Mouse (Mus musculus) neural tube, embryonic 12.5 days (tissue): ENCODE measurements around the gene Hist2h2ab. TPM values are rescaled to one million over a fixed set of nuclear protein-coding genes. Genes with fewer than 3 reads are reported as not detected.
"Not testable (repeated sequence)": the region's sequence is repeated elsewhere in the genome, so short reads cannot be mapped to it uniquely, and the experiment has no call there.

ENCODE experiments used
- ATAC-seq: fragments of 200-750 bp; cut with Nextera tagmentation; 2 replicates; pipeline ENCODE4 v1.8.0; 2017; ENCODE audit warnings: low read depth, mild to moderate bottlenecking, moderate TSS enrichment, moderate library complexity; ENCODE audit not compliant: low FRiP score
- H3K27ac ChIP-seq: fragments of 300-500 bp; sonication (generic); 2 replicates; pipeline ENCODE4 v1.5.1; 2016
- H3K27me3 ChIP-seq: fragments of 300-500 bp; sonication (generic); replicated peaks from 2 replicates; pipeline ENCODE4 v1.6.1; 2016; ENCODE audit warnings: mild to moderate bottlenecking
- H3K36me3 ChIP-seq: fragments of 300-500 bp; sonication (generic); 2 replicates; pipeline ENCODE4 v1.6.1; 2016; ENCODE audit warnings: mild to moderate bottlenecking
- H3K4me1 ChIP-seq: fragments of 300-500 bp; sonication (generic); 2 replicates; pipeline ENCODE4 v1.6.1; 2016
- H3K4me2 ChIP-seq: fragments of 300-500 bp; sonication (generic); replicated peaks from 2 replicates; pipeline ENCODE4 v1.6.1; 2016; ENCODE audit warnings: mild to moderate bottlenecking
- H3K4me3 ChIP-seq: fragments of 300-500 bp; sonication (generic); 2 replicates; pipeline ENCODE4 v1.5.1; 2016
- H3K9ac ChIP-seq: fragments of 300-500 bp; sonication (generic); 2 replicates; pipeline ENCODE4 v1.6.1; 2016; ENCODE audit warnings: mild to moderate bottlenecking
- H3K9me3 ChIP-seq: fragments of 300-500 bp; sonication (generic); 2 replicates; pipeline ENCODE4 v1.6.1; 2016; ENCODE audit warnings: mild to moderate bottlenecking
- WGBS: fragments of 180-500 bp; shearing (Covaris S2); methylation state at CpG from one replicate; pipeline ENCODE4 v1.1.7; 2016; 5-methylcytosine and 5-hydroxymethylcytosine counted together
- polyA plus RNA-seq: library from polyadenylated mRNA; unstranded; fragments of >200 nt; fragmentation: Nextera tagmentation; extraction: Ambion mirVana; gene quantifications from 2 replicates; pipeline ENCODE4 v1.2.1, GENCODE M21; 2016

Hist2h2ab gene
- polyA plus RNA-seq, 1 experiment from 2014 or later: 1.7 TPM

DNA sequence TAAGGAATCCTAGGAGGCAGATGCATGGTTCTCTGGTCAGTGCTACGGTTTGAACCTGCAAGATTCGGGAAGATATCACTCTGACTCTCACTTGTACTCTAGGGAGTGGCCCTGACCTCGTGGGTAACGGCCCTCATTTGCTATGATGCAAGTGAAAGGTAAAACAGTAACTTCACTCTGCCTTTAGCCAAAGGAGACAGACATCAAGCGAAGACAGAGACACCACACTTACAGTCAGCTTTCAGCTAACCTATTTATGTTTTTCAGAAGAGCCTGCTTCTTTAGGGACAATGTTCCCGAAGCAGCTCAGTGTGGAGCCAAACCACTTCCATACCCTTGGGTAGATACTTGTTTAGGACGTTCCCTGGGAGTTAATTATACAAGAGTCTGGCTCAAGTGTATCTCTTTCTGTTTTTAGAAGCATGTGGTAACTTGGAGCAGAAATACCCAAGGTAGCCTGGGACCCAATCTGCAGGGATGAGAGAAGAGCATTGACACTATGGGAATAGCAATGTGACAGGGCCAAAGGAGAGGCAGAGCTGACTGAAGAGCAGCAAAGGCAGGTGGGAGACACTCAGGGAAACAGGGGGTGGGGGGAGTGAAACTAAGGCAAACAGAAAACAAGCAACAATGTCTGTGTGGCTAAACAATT lies 24.4 kb downstream of the Hist2h2ab start:
- Histone ChIP-seq H3K4me1 (peaks cover 16% of the 10 kb centered on the region), H3K36me3 (no peaks in the 10 kb centered on the region), H3K4me3 (no peak overlapping the region), H3K27ac (peak overlapping the region; percentile 92; the same call in 1 of the 2 replicates), H3K9ac (peak overlapping the region; percentile 68; the same call in 1 of the 2 replicates), H3K4me2 (peak overlapping the region; percentile 64), H3K27me3 (no peaks in the 10 kb centered on the region), H3K9me3 (no peaks in the 10 kb centered on the region)
- ATAC-seq: no peak
- 80% methylated on average over 7 of the region's 7 CpGs for WGBS

DNA sequence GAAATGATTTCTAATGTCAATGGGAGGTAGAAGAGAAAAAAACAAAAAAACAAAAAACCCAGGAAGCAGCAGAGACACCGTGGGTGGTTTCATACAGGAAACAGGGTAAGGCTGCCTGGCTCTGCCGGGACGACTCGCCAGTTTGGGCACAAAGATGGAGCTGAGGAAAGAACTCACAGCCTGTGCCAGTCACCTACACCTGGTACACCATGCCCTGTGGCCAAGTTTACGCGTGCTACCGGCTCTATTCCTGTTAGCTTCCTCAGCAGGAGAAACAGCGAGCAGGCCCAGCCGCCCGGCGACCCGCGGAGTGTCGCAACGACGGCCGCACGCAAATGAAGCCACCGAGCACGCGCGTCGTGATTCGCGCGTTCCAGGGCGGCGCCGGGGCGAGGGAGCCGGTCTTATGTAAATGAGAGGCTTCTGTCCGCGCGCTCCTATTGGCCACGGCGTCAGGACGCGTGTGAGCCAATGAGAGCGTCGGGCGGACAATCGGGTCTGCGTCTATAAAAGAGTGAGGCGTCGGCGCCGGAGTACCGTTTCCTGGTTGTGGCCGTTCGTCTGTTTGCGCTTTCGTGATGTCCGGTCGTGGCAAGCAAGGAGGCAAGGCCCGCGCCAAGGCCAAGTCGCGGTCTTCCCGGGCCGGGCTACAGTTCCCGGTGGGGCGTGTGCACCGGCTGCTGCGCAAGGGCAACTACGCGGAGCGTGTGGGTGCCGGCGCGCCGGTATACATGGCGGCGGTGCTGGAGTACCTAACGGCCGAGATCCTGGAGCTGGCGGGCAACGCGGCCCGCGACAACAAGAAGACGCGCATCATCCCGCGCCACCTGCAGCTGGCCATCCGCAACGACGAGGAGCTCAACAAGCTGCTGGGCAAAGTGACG lies 25.6 kb downstream of the Hist2h2ab start, which contains the start of gene Hist2h2aa1:
Gene Hist2h2aa1 (plus strand): TSS at position 495 of the 884 bp plus-strand sequence.
- Histone ChIP-seq H3K27ac (peak within 1 kb of the TSS; percentile 92), H3K4me1 (peaks cover 18% of the 10 kb centered on the region), H3K4me3 (peak within 1 kb of the TSS; percentile 41), H3K9ac (peak within 1 kb of the TSS; percentile 68), H3K4me2 (peak within 1 kb of the TSS; percentile 64)
- ATAC-seq: peak; percentile 80
- H3K27me3 ChIP-seq, H3K9me3 ChIP-seq, H3K36me3 ChIP-seq: not testable (repeated sequence)
- under 1% methylated on average over 46 of the region's 88 CpGs for WGBS

DNA sequence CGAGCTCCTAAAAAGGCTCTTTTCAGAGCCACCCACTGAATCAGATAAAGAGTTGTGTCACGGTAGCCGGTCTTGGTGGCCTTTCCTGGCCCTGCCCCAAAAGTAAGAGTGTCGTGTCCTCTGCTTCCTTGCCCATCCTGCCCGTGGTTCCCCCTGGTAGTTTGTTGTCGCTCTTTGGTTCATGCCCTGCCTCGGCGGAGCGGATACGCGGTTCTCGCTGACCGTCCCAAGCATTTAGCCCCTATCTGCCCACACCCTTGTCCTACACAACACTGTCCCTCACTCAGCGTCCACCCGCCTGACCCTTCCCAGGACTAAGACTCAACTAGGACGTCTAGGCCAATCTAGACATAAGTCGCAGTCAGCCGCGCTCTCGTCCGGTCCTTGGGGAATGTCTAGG lies 26.4 kb downstream of the Hist2h2ab start:
- peak overlapping the region; percentile 47 for H3K4me2 ChIP-seq
- not testable (repeated sequence) for H3K9ac ChIP-seq, ATAC-seq, H3K36me3 ChIP-seq, H3K27ac ChIP-seq, H3K27me3 ChIP-seq, H3K9me3 ChIP-seq
- H3K4me1 ChIP-seq: peaks cover 18% of the 10 kb centered on the region
- H3K4me3 ChIP-seq: peak overlapping the region; percentile 31; the same call in 1 of the 2 replicates
- 0% methylated on average over 10 of the region's 21 CpGs for WGBS

DNA sequence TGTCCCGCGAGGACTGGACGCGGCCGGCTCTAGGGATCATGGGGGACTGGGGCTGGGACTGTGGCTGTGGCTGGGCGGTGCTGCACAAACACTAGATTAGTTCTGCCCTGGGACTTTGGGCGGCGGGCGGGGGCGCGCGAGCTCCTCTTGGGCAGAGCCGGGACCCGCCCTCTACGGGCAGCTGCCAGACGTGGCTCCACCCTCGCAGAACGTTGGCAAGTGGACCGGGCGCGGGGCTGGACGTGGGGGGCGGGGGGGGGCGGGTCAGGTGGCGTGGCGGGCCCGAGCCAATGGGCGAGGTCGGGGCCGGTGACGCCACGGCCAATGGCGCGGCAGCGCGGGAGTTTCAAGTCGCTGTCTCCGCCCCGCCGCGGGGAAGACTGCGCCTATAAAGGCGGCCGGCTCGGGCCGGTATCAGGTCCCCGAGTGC lies 26.8 kb downstream of the Hist2h2ab start, which contains the start of gene Hist2h3c1:
Gene Hist2h3c1 (plus strand): TSS at position 259 of the 430 bp plus-strand sequence.
- 0% methylated on average over 10 of the region's 47 CpGs for WGBS
- H3K27ac ChIP-seq, H3K27me3 ChIP-seq, H3K9me3 ChIP-seq, H3K36me3 ChIP-seq: not testable (repeated sequence)
- peak; percentile 90 for ATAC-seq
- Histone ChIP-seq H3K9ac (peak within 1 kb of the TSS; percentile 59), H3K4me3 (peak within 1 kb of the TSS; percentile 34), H3K4me2 (peak within 1 kb of the TSS; percentile 58), H3K4me1 (peaks cover 18% of the 10 kb centered on the region)

DNA sequence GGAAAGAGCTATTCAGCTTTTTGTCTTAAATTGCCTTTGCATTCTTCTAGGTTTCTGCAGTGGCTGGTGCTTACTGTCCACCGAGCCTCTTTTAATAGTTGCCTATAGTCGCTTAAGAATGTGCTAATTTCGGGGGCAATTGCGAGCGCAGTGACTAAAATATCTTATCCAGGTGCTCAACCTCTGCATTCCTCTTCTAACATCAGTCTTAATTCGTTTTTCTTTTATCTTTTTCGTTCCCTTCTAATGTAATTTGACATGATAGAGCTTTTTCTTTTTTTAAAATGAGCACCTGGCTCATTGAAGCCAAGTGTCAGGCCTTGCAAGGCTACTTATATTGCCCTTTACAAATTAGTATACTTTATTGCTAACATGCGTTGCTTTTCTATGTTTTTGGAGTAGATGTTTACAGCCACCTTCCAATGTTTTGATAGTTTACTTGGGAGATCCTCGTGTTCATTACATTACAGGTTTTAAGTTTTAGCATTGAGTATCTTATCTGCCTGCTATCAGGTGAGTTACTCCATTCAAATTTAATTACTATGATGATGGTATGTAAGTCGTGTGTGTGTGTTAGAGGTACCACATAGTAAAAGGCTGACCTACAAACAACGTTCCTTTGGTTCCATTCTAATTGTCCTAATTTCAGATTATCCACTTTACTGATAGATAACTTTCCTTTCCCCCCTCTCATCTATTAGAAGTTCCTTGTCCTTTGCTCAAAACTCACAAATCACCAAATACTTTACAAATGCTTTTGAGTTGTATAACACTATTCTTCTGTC lies 27.9 kb downstream of the Hist2h2ab start:
- H3K4me2 ChIP-seq: peak overlapping the region; percentile 58
- ATAC-seq: no peak
- no peaks in the 10 kb centered on the region for H3K36me3 ChIP-seq
- no peaks in the 10 kb centered on the region for H3K9me3 ChIP-seq
- H3K27ac ChIP-seq: no peak overlapping the region
- peak overlapping the region; percentile 34 for H3K4me3 ChIP-seq
- H3K9ac ChIP-seq: peak overlapping the region; percentile 59
- WGBS: 3% methylated on average over 11 of the region's 11 CpGs
- H3K4me1 ChIP-seq: peaks cover 18% of the 10 kb centered on the region
- H3K27me3 ChIP-seq: no peaks in the 10 kb centered on the region

DNA sequence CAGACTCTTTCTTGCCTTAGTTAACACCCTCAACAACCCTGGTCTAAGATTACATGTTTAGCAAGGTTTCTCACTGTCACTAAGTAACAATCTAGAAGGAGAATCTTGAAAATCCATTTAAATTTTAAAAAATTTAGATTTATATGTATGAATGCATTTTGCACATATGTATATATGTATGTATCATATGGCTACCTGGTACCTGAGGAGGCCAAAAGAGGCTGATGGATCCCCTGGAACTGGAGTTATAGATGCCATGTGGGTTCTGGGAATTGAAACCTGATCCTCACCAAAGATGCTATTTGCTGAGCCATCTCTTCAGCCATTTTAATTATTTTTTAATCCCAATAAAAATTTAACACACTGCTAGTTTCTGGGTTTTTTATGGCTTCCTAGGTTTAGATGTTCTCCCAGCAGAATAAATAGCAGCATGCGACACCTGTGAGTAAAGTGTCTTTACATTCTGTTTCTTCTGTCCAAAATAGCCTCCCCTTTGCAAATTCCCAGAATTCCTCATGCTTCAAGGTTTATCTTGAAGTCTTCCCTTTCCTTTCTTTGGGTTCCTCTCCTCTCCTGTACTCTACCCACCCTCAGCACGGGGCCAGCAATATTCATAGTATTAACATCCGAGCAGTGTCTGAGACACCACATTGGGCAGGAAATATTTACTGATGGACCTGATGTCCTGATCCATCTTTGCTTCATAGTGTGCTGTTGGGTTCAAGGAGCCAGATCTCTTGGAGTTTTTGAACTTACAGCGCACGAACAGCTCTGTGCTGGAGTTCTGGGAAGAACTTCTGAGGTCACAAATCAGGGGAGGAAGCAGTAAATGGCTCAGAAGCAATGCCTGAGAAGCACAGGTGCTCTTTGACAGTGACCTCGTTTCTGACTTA lies 28.7 kb downstream of the Hist2h2ab start:
- H3K4me1 ChIP-seq: peaks cover 18% of the 10 kb centered on the region
- H3K36me3 ChIP-seq: no peaks in the 10 kb centered on the region
- H3K9ac ChIP-seq: no peak overlapping the region
- H3K27me3 ChIP-seq: no peaks in the 10 kb centered on the region
- H3K4me2 ChIP-seq: peak overlapping the region; percentile 58
- H3K27ac ChIP-seq: no peak overlapping the region
- H3K9me3 ChIP-seq: no peaks in the 10 kb centered on the region
- ATAC-seq: no peak
- 46% methylated on average over 6 of the region's 6 CpGs for WGBS
- H3K4me3 ChIP-seq: 0 out of 2 replicates have a peak overlapping the region, but pooled peaks have one; percentile 7

DNA sequence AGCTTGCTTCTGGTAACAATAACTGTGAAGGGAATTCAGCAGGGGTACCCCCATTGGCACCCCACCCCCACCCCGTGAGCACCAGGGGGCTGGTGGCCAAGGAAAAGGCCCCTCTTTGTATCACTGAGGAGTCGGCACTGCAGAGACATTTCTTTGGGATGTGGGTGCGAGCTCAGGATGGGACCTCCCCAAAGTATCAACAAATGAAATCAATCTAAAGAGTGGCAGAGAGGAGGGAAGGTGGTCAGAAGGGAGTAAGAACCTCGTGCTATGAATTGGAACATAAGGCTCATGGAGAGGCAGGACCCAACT lies 29.3 kb downstream of the Hist2h2ab start:
- Histone ChIP-seq H3K4me2 (peak overlapping the region; percentile 58; the same call in 1 of the 2 replicates), H3K9me3 (no peaks in the 10 kb centered on the region), H3K36me3 (no peaks in the 10 kb centered on the region), H3K9ac (no peak overlapping the region), H3K27me3 (no peaks in the 10 kb centered on the region), H3K4me1 (peaks cover 18% of the 10 kb centered on the region), H3K4me3 (no peak overlapping the region), H3K27ac (no peak overlapping the region)
- ATAC-seq: no peak
- WGBS: 53% methylated on average over 4 of the region's 4 CpGs

DNA sequence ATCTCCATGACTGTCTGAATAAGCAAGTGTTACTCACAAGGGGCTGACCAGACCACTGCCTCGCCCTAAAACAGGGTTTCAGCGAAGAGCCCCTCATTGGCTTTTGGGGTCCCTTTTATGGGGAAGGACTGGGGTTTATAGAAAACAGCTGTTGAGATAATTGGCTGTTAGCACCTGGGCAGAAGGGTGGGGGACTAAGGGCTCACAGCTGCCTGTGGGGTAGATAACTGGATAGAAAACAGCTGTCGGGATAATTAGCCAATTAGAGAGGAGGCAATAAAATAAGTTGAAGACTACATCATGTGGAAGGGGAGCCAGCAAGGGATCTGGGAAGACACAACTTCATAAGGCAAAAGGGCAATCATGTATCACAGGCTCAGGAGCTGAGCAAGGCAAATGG lies 31.2 kb downstream of the Hist2h2ab start:
- WGBS: 65% methylated on average over 3 of the region's 3 CpGs
- no peak overlapping the region for H3K9ac ChIP-seq
- H3K27me3 ChIP-seq: no peaks in the 10 kb centered on the region
- ATAC-seq: no peak
- H3K9me3 ChIP-seq: no peaks in the 10 kb centered on the region
- peaks cover 13% of the 10 kb centered on the region; the same call in 1 of the 2 replicates for H3K4me1 ChIP-seq
- H3K27ac ChIP-seq: no peak overlapping the region
- no peak overlapping the region for H3K4me2 ChIP-seq
- no peaks in the 10 kb centered on the region for H3K36me3 ChIP-seq
- H3K4me3 ChIP-seq: no peak overlapping the region

DNA sequence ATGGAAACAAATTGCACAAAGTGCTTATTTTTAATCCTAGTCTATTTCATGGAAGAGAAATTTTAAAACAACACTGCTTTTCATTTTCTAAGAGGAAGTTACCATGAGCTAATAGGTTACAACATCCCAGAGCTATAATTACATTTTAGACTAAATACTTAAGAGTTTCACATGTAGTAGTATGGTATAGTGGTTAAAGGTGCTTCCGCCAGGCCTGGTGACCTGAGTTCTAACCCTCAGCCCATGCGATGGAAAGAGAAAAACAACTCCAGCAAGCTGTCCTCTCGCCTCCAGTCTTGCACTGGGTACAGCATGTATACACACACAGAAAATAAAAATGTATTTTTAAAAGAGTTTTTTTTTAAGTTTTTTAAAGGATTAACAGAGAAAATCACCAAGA lies 32.1 kb downstream of the Hist2h2ab start:
- no peak for ATAC-seq
- whole genome bisulfite sequencing: 88% methylated on average over 3 of the region's 3 CpGs
- Histone ChIP-seq H3K27ac (no peak overlapping the region), H3K4me2 (no peak overlapping the region), H3K36me3 (no peaks in the 10 kb centered on the region), H3K4me3 (no peak overlapping the region), H3K9ac (no peak overlapping the region), H3K27me3 (no peaks in the 10 kb centered on the region), H3K4me1 (peaks cover 13% of the 10 kb centered on the region; the same call in 1 of the 2 replicates), H3K9me3 (no peaks in the 10 kb centered on the region)

DNA sequence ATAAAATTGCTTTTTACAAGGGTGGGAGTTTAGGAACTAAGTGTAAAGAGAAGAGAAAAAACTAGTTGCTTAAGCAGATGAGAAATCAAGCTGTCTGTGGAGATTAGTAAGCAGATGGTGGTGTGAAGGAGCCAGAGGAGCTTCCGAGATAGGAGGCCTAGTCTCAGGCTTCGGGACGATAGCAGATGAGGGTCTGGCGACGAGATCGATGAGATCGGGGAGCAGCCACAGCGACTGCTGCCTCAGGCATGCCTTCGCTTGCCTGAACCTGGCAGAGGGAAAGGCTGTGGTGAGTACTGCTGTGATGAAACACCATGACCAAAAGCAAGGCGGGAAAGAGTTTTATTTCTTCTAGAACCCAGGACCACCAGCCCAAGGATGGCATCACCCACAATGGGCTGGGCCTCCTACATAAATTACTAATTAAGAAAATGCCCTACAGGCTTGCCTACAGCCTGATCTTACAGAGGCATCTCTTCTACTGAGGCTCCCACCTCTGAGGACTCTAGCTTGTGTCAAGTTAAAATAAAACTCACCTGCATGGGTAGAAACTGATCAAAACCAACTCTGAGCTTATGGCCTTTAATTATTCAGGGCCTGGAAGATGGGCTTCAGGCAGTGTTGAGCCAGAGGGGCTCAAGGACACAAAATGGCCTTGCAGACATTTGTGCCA lies 35.2 kb downstream of the Hist2h2ab start:
- Histone ChIP-seq H3K27ac (no peak overlapping the region), H3K9me3 (no peaks in the 10 kb centered on the region), H3K4me2 (no peak overlapping the region), H3K27me3 (no peaks in the 10 kb centered on the region), H3K4me1 (no peaks in the 10 kb centered on the region), H3K9ac (no peak overlapping the region), H3K4me3 (no peak overlapping the region), H3K36me3 (no peaks in the 10 kb centered on the region)
- no peak for ATAC-seq
- WGBS: 67% methylated on average over 10 of the region's 10 CpGs
